Mouse (Mus musculus) neural tube, embryonic 14.5 days (tissue): ENCODE measurements around the gene Zfp93. TPM values are rescaled to one million over a fixed set of nuclear protein-coding genes. Genes with fewer than 3 reads are reported as not detected.
"Not testable (repeated sequence)": the region's sequence is repeated elsewhere in the genome, so short reads cannot be mapped to it uniquely, and the experiment has no call there.

Source experiments
- ATAC-seq: fragments of 200-750 bp; cut with Nextera tagmentation; 2 replicates; pipeline ENCODE4 v1.8.0; 2017; ENCODE audit warnings: low read depth, mild to moderate bottlenecking, moderate TSS enrichment, moderate library complexity
- H3K27ac ChIP-seq: fragments of 300-500 bp; sonication (generic); 2 replicates; pipeline ENCODE4 v1.5.1; 2014; ENCODE audit warnings: low read depth, mild to moderate bottlenecking, control low read depth, low read length, moderate library complexity, mixed read lengths
- H3K27me3 ChIP-seq: fragments of 300-500 bp; sonication (generic); 2 replicates; pipeline ENCODE4 v1.6.1; 2014; ENCODE audit warnings: low read length; ENCODE audit not compliant: control insufficient read depth, insufficient read depth
- H3K36me3 ChIP-seq: fragments of 300-500 bp; sonication (generic); 2 replicates; pipeline ENCODE4 v1.6.1; 2014; ENCODE audit warnings: low read length, mixed read lengths; ENCODE audit not compliant: control insufficient read depth, insufficient read depth
- H3K4me1 ChIP-seq: fragments of 300-500 bp; sonication (generic); 2 replicates; pipeline ENCODE4 v1.6.1; 2014; ENCODE audit warnings: low read length; ENCODE audit not compliant: control insufficient read depth, insufficient read depth
- H3K4me2 ChIP-seq: fragments of 300-500 bp; sonication (generic); 2 replicates; pipeline ENCODE4 v1.6.1; 2014; ENCODE audit warnings: mild to moderate bottlenecking, low read depth, low read length, control low read depth
- H3K4me3 ChIP-seq: fragments of 300-500 bp; sonication (generic); 2 replicates; pipeline ENCODE4 v1.5.1; 2014; ENCODE audit warnings: low read depth, low read length, control low read depth, mixed read lengths
- H3K9ac ChIP-seq: fragments of 300-500 bp; sonication (generic); replicated peaks from 2 replicates; pipeline ENCODE4 v1.6.1; 2014; ENCODE audit warnings: low read depth, mild to moderate bottlenecking, control low read depth, low read length, mixed read lengths
- H3K9me3 ChIP-seq: fragments of 300-500 bp; sonication (generic); 2 replicates; pipeline ENCODE4 v1.6.1; 2016; ENCODE audit warnings: low read length; ENCODE audit not compliant: control insufficient read depth
- WGBS: fragments of 180-500 bp; shearing (Covaris S2); extraction: QIAGEN DNeasy Blood & Tissue Kit; methylation state at CpG from one replicate; pipeline ENCODE4 v1.1.7; 2014; 5-methylcytosine and 5-hydroxymethylcytosine counted together
- polyA plus RNA-seq: library from polyadenylated mRNA; unstranded; fragments of >200 nt; fragmentation: Nextera tagmentation; extraction: Ambion mirVana; gene quantifications from 2 replicates; pipeline ENCODE4 v1.2.1, GENCODE M21; 2014

The Zfp93 gene
- polyA plus RNA-seq, 1 experiment from 2014 or later: 8.9 TPM

- no peaks in the 10 kb centered on the region for H3K27me3 ChIP-seq
- no peak overlapping the region for H3K27ac ChIP-seq
- peak; percentile 23; the same call in 1 of the 2 replicates for ATAC-seq
- no peak overlapping the region for H3K4me2 ChIP-seq
- H3K4me1 ChIP-seq: no peaks in the 10 kb centered on the region
- no peaks in the 10 kb centered on the region for H3K9me3 ChIP-seq
- H3K9ac ChIP-seq: no peak overlapping the region
- H3K36me3 ChIP-seq: 0 out of 2 replicates have a peak, but pooled peaks cover 3% of the 10 kb centered on the region
- WGBS: 81% methylated on average over 3 of the region's 3 CpGs
- H3K4me3 ChIP-seq: 0 out of 2 replicates have a peak overlapping the region, but pooled peaks have one; percentile 53
Observed at GRCm38 (mm10) chr7:24269256-24269655, 964 bp upstream of the Zfp93 start.

- WGBS: 41% methylated on average over 7 of the region's 7 CpGs
- Histone ChIP-seq H3K27ac (no peak overlapping the region), H3K27me3 (no peaks in the 10 kb centered on the region), H3K9me3 (no peaks in the 10 kb centered on the region), H3K4me3 (peak overlapping the region; percentile 53), H3K36me3 (peaks cover 8% of the 10 kb centered on the region; the same call in 1 of the 2 replicates), H3K4me1 (no peaks in the 10 kb centered on the region), H3K9ac (peak overlapping the region; percentile 56; the same call in 1 of the 2 replicates), H3K4me2 (peak overlapping the region; percentile 73)
- ATAC-seq: peak; percentile 52
Observed at GRCm38 (mm10) chr7:24269667-24270287, 443 bp upstream of the Zfp93 start.

DNA sequence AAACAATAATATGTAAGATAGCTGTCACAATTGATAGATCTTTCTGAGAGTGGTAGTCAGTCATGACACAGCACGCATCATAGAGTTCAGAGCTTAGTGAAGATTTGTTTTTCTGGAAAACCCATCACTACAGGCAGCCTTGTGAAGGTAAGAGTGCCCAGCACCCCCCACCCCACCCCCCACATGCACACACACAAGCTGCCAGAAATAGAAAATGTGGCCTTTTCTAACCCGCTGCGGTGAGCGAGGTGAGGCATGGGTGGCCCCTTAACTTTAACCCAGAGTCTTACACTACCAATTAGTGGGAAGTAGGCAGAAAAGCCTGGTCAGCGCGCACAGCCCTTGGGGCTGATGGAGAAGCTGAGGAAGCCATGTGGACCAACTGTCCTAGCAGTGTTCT, 971 bp downstream of the Zfp93 start:
- Histone ChIP-seq H3K36me3 (peaks cover 13% of the 10 kb centered on the region; the same call in 1 of the 2 replicates), H3K4me3 (no peak overlapping the region), H3K9me3 (no peaks in the 10 kb centered on the region), H3K27me3 (no peaks in the 10 kb centered on the region), H3K9ac (no peak overlapping the region), H3K27ac (no peak overlapping the region), H3K4me2 (no peak overlapping the region), H3K4me1 (no peaks in the 10 kb centered on the region)
- 96% methylated on average over 6 of the region's 6 CpGs for WGBS
- no peak for ATAC-seq

- no peaks in the 10 kb centered on the region for H3K9me3 ChIP-seq
- no peaks in the 10 kb centered on the region for H3K4me1 ChIP-seq
- no peak overlapping the region for H3K4me2 ChIP-seq
- WGBS: 94% methylated on average over 4 of the region's 4 CpGs
- ATAC-seq: no peak
- no peak overlapping the region for H3K4me3 ChIP-seq
- H3K9ac ChIP-seq: no peak overlapping the region
- peaks cover 13% of the 10 kb centered on the region; the same call in 1 of the 2 replicates for H3K36me3 ChIP-seq
- H3K27me3 ChIP-seq: no peaks in the 10 kb centered on the region
- H3K27ac ChIP-seq: no peak overlapping the region
Observed at GRCm38 (mm10) chr7:24274456-24274855, 4.2 kb downstream of the Zfp93 start.

GRCm38 (mm10) chr7:24278771-24279170, 8.6 kb downstream of the Zfp93 start:
- ATAC-seq, H3K4me2 ChIP-seq, H3K9ac ChIP-seq, H3K27me3 ChIP-seq, H3K9me3 ChIP-seq, H3K4me3 ChIP-seq, H3K4me1 ChIP-seq, H3K27ac ChIP-seq: not testable (repeated sequence)
- peaks cover 13% of the 10 kb centered on the region; the same call in 1 of the 2 replicates for H3K36me3 ChIP-seq
- 85% methylated on average over 3 of the region's 3 CpGs for WGBS

- H3K4me1 ChIP-seq: no peaks in the 10 kb centered on the region
- no peaks in the 10 kb centered on the region for H3K9me3 ChIP-seq
- no peak overlapping the region for H3K4me2 ChIP-seq
- no peaks in the 10 kb centered on the region; the same call in 1 of the 2 replicates for H3K36me3 ChIP-seq
- no peak for ATAC-seq
- WGBS: 60% methylated on average over 10 of the region's 10 CpGs
- H3K9ac ChIP-seq: no peak overlapping the region
- H3K27me3 ChIP-seq: no peaks in the 10 kb centered on the region
- no peak overlapping the region for H3K4me3 ChIP-seq
- H3K27ac ChIP-seq: no peak overlapping the region
Observed at GRCm38 (mm10) chr7:24280031-24280857, 10.0 kb downstream of the Zfp93 start.

DNA sequence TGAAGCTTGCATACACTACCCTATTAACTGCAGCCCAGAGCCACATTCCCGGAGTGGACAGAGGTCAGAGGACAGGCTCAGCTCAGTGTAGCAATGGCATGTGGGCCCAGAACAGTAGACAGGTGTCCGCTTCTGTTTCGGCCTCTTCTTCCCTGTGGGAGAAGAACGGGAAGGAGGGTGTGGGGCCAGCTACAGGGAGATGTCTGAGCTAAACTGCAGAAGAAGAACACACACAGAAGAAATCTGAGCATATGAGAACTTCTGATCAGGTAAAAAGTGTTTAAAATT, 10.6 kb downstream of the Zfp93 start:
- no peak overlapping the region for H3K4me2 ChIP-seq
- 73% methylated on average over 4 of the region's 4 CpGs for WGBS
- no peak overlapping the region for H3K4me3 ChIP-seq
- H3K9ac ChIP-seq: no peak overlapping the region
- H3K9me3 ChIP-seq: no peaks in the 10 kb centered on the region
- ATAC-seq: no peak
- H3K27me3 ChIP-seq: no peaks in the 10 kb centered on the region
- H3K36me3 ChIP-seq: no peaks in the 10 kb centered on the region
- H3K27ac ChIP-seq: no peak overlapping the region
- no peaks in the 10 kb centered on the region for H3K4me1 ChIP-seq

- no peak overlapping the region for H3K4me2 ChIP-seq
- WGBS: 54% methylated on average over 4 of the region's 4 CpGs
- no peaks in the 10 kb centered on the region for H3K27me3 ChIP-seq
- ATAC-seq: no peak
- no peaks in the 10 kb centered on the region for H3K9me3 ChIP-seq
- H3K4me1 ChIP-seq: no peaks in the 10 kb centered on the region
- H3K9ac ChIP-seq: no peak overlapping the region
- H3K36me3 ChIP-seq: peaks cover 17% of the 10 kb centered on the region
- no peak overlapping the region for H3K27ac ChIP-seq
- no peak overlapping the region for H3K4me3 ChIP-seq
Observed at GRCm38 (mm10) chr7:24286090-24286489, 15.9 kb downstream of the Zfp93 start.

DNA sequence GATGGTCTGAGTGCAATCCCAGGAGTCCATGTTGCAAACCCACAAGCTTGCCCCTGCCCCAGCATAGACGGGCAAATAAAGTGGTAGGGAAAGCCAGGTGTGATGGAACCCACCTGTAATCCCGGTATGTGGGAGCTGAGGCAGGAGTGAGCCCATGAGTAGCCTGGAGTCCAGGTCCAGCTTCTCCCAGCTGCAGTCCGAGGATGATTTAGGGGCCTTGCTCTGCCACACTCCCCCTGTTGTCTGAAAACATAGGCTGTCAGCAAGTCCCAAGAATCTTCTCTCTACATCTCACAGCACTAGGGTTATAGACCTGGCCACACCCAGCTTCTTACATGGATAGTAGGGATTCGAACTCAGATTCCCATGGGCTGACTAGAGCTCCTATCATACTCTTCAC, 16.7 kb downstream of the Zfp93 start:
- Histone ChIP-seq H3K27me3 (no peaks in the 10 kb centered on the region), H3K9ac (no peak overlapping the region), H3K4me1 (no peaks in the 10 kb centered on the region), H3K4me2 (no peak overlapping the region), H3K4me3 (no peak overlapping the region), H3K9me3 (no peaks in the 10 kb centered on the region), H3K27ac (no peak overlapping the region), H3K36me3 (peaks cover 26% of the 10 kb centered on the region)
- 80% methylated on average over 4 of the region's 4 CpGs for WGBS
- ATAC-seq: no peak
